Comparison of ENCODE assay signal across 20 mouse cellular contexts in genomic region chr12:112082241-112082640, GRCm38 (mm10). TPM values are rescaled to one million over a fixed set of nuclear protein-coding genes. Genes with fewer than 3 reads are reported as not detected.
"Had no signal": no experiment of that assay in that cellular context is flagged by ENCODE, and none has a peak within 500 bp of the region (broad histone marks: within the 10 kb centered on the region; RNA-seq: fewer than 3 reads in every experiment).

No protein-coding gene starts in this region.

- H3K4me1 ChIP-seq: lung, embryonic 15.5 days; midbrain, embryonic 12.5 days; neural tube, embryonic 12.5 days; stomach, embryonic 15.5 days had no signal

- H3K36me3 ChIP-seq: lung, embryonic 15.5 days; midbrain, embryonic 10.5 days; midbrain, embryonic 12.5 days; midbrain, embryonic 15.5 days; neural tube, embryonic 12.5 days; stomach, embryonic 15.5 days had no signal

- H3K9me3 ChIP-seq: lung, embryonic 15.5 days; midbrain, embryonic 10.5 days; midbrain, embryonic 12.5 days; midbrain, embryonic 15.5 days; neural tube, embryonic 12.5 days; stomach, embryonic 15.5 days had no signal

- H3K4me2 ChIP-seq: lung, embryonic 15.5 days; midbrain, embryonic 12.5 days; midbrain, embryonic 15.5 days; neural tube, embryonic 12.5 days; stomach, embryonic 15.5 days had no signal

- DNase-seq: liver, postnatal 0 days; lung, adult 2 months; lung, postnatal 14 days; lung, postnatal 4 days; right cerebral cortex, postnatal 14 days; thymus, adult 18-20 months; thymus, postnatal 14 days; thymus, postnatal 36 days had no signal

- ATAC-seq: liver, postnatal 0 days; lung, postnatal 0 days; midbrain, embryonic 15.5 days had no signal

- H3K4me3 ChIP-seq: lung, embryonic 15.5 days; midbrain, embryonic 10.5 days; midbrain, embryonic 12.5 days; midbrain, embryonic 15.5 days; neural tube, embryonic 12.5 days; stomach, embryonic 15.5 days had no signal

- H3K27ac ChIP-seq: lung, embryonic 15.5 days; midbrain, embryonic 10.5 days; midbrain, embryonic 12.5 days; midbrain, embryonic 15.5 days; neural tube, embryonic 12.5 days; stomach, embryonic 15.5 days; stomach, postnatal 0 days had no signal

- H3K27me3 ChIP-seq: lung, embryonic 15.5 days; midbrain, embryonic 15.5 days; neural tube, embryonic 12.5 days; stomach, embryonic 15.5 days had no signal

- H3K9ac ChIP-seq: liver, postnatal 0 days; lung, embryonic 15.5 days; midbrain, embryonic 12.5 days; midbrain, embryonic 15.5 days; neural tube, embryonic 12.5 days; stomach, embryonic 15.5 days had no signal

RNA-seq across cellular contexts. Expression of gene Aspg, which starts 24.2 kb away (rescaled TPM):
- total RNA-seq: megakaryocyte, adult 5-6 weeks; megakaryocyte-erythroid progenitor cell, adult 5-6 weeks; monocyte, adult 5-6 weeks; neutrophil, adult 5-6 weeks had no signal
